Mouse (Mus musculus) B cell, adult 2 months (primary cell): ENCODE measurements around the gene Mrpl50.
"Not testable (repeated sequence)": the region's sequence is repeated elsewhere in the genome, so short reads cannot be mapped to it uniquely, and the experiment has no call there.

Experiments used
- DNase-seq, 2 experiments: peaks; one replicate each; pipeline ENCODE4 v3.0.0; 2022

Mrpl50 gene

GRCm38 (mm10) chr4:49520572-49521340, at the start of gene Mrpl50, which contains the start of gene Zfp189:
TSS of gene Mrpl50 (minus strand) at chr4:49521093.
TSS of gene Zfp189 (plus strand) at chr4:49521176.
- DNase-seq = peak; percentile 89 to 91

DNA sequence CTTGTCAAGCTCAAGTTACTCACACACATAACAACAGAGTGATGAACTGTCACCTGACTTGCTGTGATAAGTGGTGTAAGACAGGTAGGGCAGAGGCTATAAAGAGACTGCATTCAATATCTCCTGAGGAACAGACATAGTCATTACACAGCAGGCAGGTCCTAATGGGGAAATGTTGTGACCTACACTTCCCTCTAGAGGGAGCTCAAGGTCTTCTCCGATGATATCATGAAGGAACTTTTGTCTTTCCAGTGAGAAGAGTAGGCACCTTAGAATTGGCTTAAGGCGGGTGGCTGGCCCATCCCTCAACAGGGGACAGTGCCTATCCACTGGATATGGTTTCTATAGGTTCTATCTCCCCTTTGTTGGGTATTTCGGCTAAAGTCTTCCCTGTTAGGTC, 46.7 kb upstream of the Mrpl50 start:
- peak; percentile 50 to 58 for DNase-seq

- DNase-seq = no peak
Measured at GRCm38 (mm10) chr4:49559915-49560772, 39.3 kb upstream of the Mrpl50 start.

GRCm38 (mm10) chr4:49558181-49558580, 37.3 kb upstream of the Mrpl50 start:
- DNase-seq = no peak

GRCm38 (mm10) chr4:49557375-49557774, 36.5 kb upstream of the Mrpl50 start:
- no peak for DNase-seq

DNA sequence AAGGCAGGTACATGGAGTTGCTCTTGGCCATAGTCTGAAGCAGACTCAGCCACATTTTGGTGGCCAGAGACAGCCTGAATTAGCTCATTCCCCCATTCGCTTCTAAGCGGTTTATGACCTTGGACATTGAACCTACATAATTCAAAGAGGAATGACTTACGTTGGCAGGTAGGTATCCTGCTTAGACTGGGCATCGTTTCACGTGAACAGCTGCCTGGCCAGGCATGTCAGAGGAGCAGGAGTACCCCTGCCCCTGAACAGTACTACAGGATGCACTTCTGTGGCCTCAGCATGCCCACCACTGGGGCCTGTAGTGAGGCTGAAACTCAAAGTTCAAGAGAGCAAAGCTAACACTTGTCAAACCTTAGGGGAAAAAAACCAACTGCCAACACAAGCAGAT, 32.5 kb upstream of the Mrpl50 start:
- no peak for DNase-seq

GRCm38 (mm10) chr4:49549383-49549782, 28.5 kb upstream of the Mrpl50 start, which contains the start of gene Aldob:
TSS of gene Aldob (minus strand) at chr4:49549546.
- DNase-seq = no peak

DNA sequence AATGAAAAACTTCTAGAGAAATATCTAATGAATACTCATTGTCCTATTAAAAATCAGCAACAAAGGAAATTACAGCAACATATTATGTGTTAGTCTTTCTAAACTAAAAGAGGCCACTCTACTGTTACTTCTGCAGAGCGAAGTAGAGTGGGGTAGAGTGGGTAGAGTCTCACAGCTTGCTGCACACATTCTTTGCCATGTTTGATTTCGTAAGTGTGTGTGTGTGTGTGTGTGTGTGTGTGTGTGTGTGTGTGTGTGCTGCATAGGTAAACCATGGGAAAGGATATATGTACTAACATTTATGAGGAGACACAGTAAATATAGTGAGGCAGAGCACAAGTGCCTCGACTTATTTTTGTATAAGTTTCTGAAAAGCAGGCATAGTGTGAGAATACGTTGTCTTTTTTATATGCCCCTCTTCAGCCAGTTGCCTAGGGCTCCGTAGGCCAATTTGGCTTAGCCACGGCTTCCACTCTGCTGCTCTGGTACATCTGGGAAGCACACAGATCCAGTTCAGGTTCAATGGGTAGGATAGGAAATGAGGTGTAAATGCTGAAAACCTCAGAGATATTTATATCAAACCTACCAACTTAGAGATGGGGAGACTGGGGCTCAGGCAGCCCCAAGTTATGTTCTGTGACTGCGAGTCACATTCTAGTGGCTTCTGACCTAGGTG, 26.8 kb upstream of the Mrpl50 start:
- no peak for DNase-seq

- DNase-seq = no peak
Measured at GRCm38 (mm10) chr4:49546873-49547543, 26.1 kb upstream of the Mrpl50 start.

- DNase-seq = no peak
Measured at GRCm38 (mm10) chr4:49546026-49546425, 25.1 kb upstream of the Mrpl50 start.

DNA sequence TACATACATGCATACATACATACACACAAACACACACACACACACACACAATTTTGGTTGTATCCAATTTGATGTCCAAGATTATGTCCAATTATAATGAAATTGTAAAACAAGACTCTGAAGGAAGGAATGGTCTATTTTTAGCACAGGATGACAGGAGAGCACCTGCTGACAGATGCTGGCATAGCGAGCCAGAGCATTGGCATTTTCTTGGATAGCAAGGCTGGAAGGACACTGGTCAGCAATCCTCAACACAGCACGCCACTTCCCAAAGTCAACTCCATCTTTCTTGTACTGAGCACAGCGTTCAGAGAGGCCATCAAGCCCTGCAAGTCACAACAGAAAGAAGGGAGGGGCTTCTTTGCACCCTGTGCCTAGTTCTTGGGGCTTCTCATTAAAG, 20.1 kb upstream of the Mrpl50 start:
- no peak for DNase-seq

DNA sequence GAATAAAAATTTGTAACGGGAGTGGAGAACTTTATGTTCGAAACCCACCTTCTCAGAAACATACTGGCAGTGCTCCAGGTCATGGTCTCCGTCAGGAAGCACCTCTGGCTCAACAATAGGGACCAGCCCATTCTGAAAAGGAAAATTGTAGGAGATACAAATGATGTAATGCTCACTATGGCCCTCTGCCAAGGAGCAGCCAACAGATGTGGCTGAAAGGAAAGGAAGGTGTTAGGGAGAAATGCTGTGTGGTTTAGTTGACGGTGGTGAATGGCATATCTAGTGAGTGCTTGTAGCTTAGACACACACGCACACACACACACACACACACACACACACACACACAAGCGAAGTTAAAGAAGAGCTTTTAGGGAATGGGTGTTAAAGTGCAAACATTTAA, 18.8 kb upstream of the Mrpl50 start:
- DNase-seq = no peak

DNA sequence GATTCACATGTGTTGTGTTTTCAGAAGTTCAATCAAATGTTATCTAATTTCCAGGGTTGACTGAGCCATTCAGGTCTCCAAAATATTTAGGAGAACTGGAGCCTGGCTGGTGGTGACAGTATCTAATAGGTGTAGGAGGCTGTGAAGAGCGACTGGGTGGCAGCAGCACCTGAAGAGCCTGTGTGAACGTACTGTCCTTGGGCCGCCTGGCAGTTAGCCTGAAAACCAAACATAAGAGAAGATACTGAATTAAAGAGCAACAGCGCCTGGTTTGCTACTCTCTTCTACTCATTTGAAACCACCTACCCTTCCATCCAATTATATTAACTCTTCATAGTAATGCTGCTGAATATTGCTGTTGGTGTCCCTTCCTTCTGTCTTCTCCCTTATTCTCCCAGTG, 15.8 kb upstream of the Mrpl50 start:
- no peak for DNase-seq

DNA sequence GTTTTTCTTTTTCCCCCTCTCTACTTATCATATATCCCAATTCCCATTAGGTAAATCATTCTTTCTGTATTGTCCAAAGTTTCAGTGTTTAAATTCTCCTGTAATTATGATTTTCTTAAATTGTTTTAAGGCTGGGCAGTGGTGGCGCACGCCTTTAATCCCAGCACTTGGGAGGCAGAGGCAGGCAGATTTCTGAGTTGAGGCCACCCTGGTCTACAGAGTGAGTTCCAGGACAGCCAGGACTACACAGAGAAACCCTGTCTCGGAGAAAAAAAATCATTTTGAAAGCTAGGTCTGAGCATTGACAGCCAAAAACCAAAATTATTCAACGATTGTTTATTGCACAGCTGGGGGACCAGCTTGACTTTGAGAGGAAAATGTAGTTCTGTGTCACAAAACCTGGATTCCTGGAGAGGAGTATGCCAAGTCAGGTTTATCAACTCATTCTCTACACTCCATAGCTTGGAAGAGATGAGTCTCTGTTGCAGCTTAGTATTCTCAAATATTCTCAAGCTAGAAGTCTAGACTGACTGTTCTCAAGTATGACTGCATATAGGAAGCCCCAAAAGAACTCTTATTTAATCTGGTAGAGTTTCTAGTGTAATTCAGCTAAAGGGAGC, 14.9 kb upstream of the Mrpl50 start:
- DNase-seq = no peak

- DNase-seq = no peak
Measured at GRCm38 (mm10) chr4:49535036-49535435, 14.1 kb upstream of the Mrpl50 start.

GRCm38 (mm10) chr4:49522576-49522975, 1.7 kb upstream of the Mrpl50 start:
- DNase-seq = no peak

GRCm38 (mm10) chr4:49521346-49521745, 453 bp upstream of the Mrpl50 start:
- no peak for DNase-seq

GRCm38 (mm10) chr4:49519476-49519875, 1.4 kb downstream of the Mrpl50 start:
- no peak for DNase-seq

DNA sequence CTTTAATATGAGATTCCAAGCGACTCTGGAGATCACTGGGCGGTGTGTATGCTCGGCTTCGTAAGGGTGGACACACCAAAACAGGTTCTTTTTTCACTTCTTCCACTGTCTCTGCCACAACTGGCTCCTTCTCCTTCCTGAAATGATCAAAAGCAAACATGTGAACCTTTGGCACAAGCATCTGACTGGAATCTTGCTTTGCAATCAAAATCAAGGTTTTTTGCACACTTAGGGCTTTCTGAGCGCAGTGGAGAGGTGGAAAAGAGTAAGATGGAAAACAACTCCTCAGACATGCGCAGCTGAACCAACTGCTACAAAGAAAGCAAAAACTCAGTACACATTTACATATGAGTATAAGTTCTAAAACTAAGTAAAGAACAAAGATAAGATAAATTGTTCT, 6.5 kb downstream of the Mrpl50 start:
- DNase-seq = no peak

- no peak for DNase-seq
Measured at GRCm38 (mm10) chr4:49512636-49513035, 8.3 kb downstream of the Mrpl50 start.

DNA sequence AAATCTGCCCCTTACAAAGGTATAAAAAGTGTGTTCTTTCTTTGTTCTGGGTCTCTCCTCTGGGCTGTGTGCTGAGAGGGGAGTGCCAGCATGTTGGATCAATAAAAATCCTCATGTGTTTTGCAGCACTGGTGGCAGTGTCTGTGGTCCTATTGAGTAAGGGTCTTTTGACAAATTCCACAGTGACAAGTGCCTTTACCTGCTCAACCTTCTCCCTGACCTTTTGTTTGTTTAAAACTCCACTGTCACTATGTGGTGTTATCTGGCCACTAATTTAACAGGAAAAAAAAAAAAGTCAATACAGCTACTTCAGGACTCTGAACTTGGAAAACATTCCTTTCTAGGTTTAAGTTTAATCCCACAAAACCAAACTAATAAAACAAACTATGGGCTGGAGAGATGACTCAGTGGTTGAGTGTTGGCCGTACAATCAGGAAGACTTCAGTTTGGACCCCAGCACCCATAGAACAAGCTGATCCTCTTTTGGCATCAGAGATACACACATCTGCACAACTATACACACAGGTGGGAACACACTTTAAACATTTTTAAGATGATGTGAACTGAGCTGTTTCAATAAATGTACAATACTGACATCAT, 10.6 kb downstream of the Mrpl50 start:
- not testable (repeated sequence) for DNase-seq

- DNase-seq = no peak
Measured at GRCm38 (mm10) chr4:49509183-49509582, 11.7 kb downstream of the Mrpl50 start.
